Comparison of ENCODE assay signal across 8 mouse cellular contexts in the genomic region with DNA sequence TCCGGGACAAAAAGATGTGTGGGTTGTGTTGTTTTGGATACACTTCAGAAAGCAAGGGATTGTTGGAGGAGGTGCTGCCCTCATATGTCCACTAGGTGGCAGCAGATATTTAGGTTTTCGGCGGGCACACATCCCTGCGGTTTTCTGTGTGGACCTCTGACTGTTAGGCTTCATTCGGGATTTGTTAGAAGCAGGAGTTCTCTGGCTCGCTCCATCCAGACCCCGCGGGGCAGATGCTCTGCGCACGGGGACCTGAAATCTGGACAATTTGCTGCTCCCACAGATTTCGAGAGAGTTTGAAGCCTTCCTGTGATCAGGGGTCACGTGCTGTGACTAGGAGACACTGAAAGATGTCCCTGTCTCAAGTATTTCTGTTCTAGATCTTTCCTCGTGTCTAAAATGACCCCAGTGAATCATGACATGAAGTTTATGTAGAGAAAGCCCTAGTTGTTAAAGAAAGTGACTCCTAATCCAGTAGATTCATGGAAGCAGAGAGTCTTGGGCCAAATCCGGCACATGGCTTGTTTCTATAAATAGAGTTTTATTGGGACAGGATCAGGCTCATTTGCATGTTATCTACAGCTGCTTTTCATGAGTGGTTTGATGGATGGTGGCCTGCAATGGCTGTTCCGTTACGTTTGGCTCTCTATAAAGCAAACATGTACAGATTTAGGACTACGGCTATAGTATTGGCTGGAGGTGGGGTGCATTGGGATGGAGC. TPM values are rescaled to one million over a fixed set of nuclear protein-coding genes. Genes with fewer than 3 reads are reported as not detected.
DNase-seq lines count a peak whose midpoint lies in the region; ATAC-seq and TF ChIP-seq lines count a peak whose summit lies in the region.

No protein-coding gene starts in this region.

- in situ Hi-C loops in CH12.LX (cut with MboI; ENCODE audit: low pct_ligation_motif_present, low pct_unique_long_range_greater_than_20kb, low sequenced_read_pairs), result loop anchor here (10.0 kb wide), 2 partner anchors 199 to 259 kb away; no protein-coding TSS in a partner anchor

- peaks cover 23% of the 10 kb centered on the region for H3K27me3 ChIP-seq in CH12.LX (replicated peaks)
- H3K27me3 ChIP-seq in forebrain, embryonic 11.5 days (ENCODE audit: control insufficient read depth, insufficient read depth, low read length), result no peaks in the 10 kb centered on the region
- peaks cover 9% of the 10 kb centered on the region for H3K27me3 ChIP-seq in heart, embryonic 16.5 days (ENCODE audit: control insufficient read depth, insufficient read depth, low read length)
- H3K27me3 ChIP-seq in liver, embryonic 16.5 days (ENCODE audit: control insufficient read depth, insufficient read depth, low read depth, low read length), result peaks cover 6% of the 10 kb centered on the region; the same call in 1 of the 2 replicates
- H3K27me3 ChIP-seq in neural tube, embryonic 12.5 days (replicated peaks), result peaks cover 18% of the 10 kb centered on the region; the same call in 1 of the 2 replicates
- no peaks in the 10 kb centered on the region for H3K27me3 ChIP-seq in stomach, postnatal 0 days (ENCODE audit: control insufficient read depth, insufficient read depth, low read length)

- 22% methylated on average over 17 of the region's 17 CpGs for WGBS in forebrain, embryonic 11.5 days
- 7% methylated on average over 17 of the region's 17 CpGs for WGBS in heart, embryonic 16.5 days
- 9% methylated on average over 17 of the region's 17 CpGs for WGBS in liver, embryonic 16.5 days (ENCODE audit: insufficient replicate concordance)
- 15% methylated on average over 17 of the region's 17 CpGs for WGBS in neural tube, embryonic 12.5 days
- 7% methylated on average over 17 of the region's 17 CpGs for WGBS in stomach, postnatal 0 days

- H3K4me1 ChIP-seq in CH12.LX (ENCODE audit: control insufficient read depth in 1 of 2, insufficient read depth in 2 of 2), result peaks cover 0 to 5% of the 10 kb centered on the region in 2 experiments; a peak in 1 of 4 replicates
- H3K4me1 ChIP-seq in forebrain, embryonic 11.5 days (replicated peaks; ENCODE audit: control insufficient read depth, insufficient read depth, low read length), result peaks cover 3% of the 10 kb centered on the region; the same call in 1 of the 2 replicates
- peaks cover 14% of the 10 kb centered on the region for H3K4me1 ChIP-seq in heart, embryonic 16.5 days (ENCODE audit: control insufficient read depth, insufficient read depth, low read length)
- H3K4me1 ChIP-seq in liver, embryonic 16.5 days (ENCODE audit: control insufficient read depth, low read depth, low read length), result no peaks in the 10 kb centered on the region; the same call in 1 of the 2 replicates
- no peaks in the 10 kb centered on the region for H3K4me1 ChIP-seq in neural tube, embryonic 12.5 days
- H3K4me1 ChIP-seq in stomach, postnatal 0 days (replicated peaks; ENCODE audit: control insufficient read depth, insufficient read depth), result no peaks in the 10 kb centered on the region; the same call in 1 of the 2 replicates

- TF ChIP-seq EP300 in CH12.LX (IDR thresholded peaks at IDR 0.05; ENCODE audit: low read length), result no peak
- TF ChIP-seq EP300 in stomach, postnatal 0 days (optimal IDR thresholded peaks at IDR 0.05), result no peak

- no peaks in the 10 kb centered on the region for H3K9me3 ChIP-seq in CH12.LX (replicated peaks; ENCODE audit: low read length)
- no peaks in the 10 kb centered on the region for H3K9me3 ChIP-seq in forebrain, embryonic 11.5 days (ENCODE audit: control insufficient read depth, low read length)
- H3K9me3 ChIP-seq in heart, embryonic 16.5 days (replicated peaks; ENCODE audit: control insufficient read depth, low read length), result no peaks in the 10 kb centered on the region
- no peaks in the 10 kb centered on the region for H3K9me3 ChIP-seq in liver, embryonic 16.5 days (replicated peaks; ENCODE audit: control insufficient read depth, low read length)
- no peaks in the 10 kb centered on the region for H3K9me3 ChIP-seq in neural tube, embryonic 12.5 days
- H3K9me3 ChIP-seq in stomach, postnatal 0 days (ENCODE audit: control insufficient read depth, low read length), result no peaks in the 10 kb centered on the region

- no peaks in the 10 kb centered on the region for H3K36me3 ChIP-seq in CH12.LX (replicated peaks in 1 of 2; ENCODE audit: control insufficient read depth in 1 of 2, insufficient read depth in 1 of 2, low read length in 1 of 2)
- H3K36me3 ChIP-seq in forebrain, embryonic 11.5 days (ENCODE audit: control insufficient read depth, insufficient read depth, low read length), result no peaks in the 10 kb centered on the region
- no peaks in the 10 kb centered on the region for H3K36me3 ChIP-seq in heart, embryonic 16.5 days (ENCODE audit: control insufficient read depth, insufficient read depth)
- H3K36me3 ChIP-seq in liver, embryonic 16.5 days (ENCODE audit: control insufficient read depth, insufficient read depth), result no peaks in the 10 kb centered on the region
- no peaks in the 10 kb centered on the region for H3K36me3 ChIP-seq in neural tube, embryonic 12.5 days
- H3K36me3 ChIP-seq in stomach, postnatal 0 days (ENCODE audit: control insufficient read depth, insufficient read depth, low read length), result no peaks in the 10 kb centered on the region

- DNase-seq in CH12.LX (ENCODE audit: extremely low read depth), result peak; percentile 69
- DNase-seq in c-Kit-negative CD71-positive TER-119-positive erythroid progenitor cells, embryonic 14.5 days (ENCODE audit: low read depth, low spot score), result peak; percentile 67
- DNase-seq in forebrain, embryonic 11.5 days (ENCODE audit: low spot score), result peak; percentile 85
- peak; percentile 77 for DNase-seq in kidney, postnatal 14 days
- peak; percentile 71 for DNase-seq in stomach, postnatal 0 days (ENCODE audit: low spot score)

- TF ChIP-seq RAD21 in CH12.LX (IDR thresholded peaks at IDR 0.05; ENCODE audit: low read depth, low read length), result peak; percentile 80

- H3K4me2 ChIP-seq in CH12.LX (ENCODE audit: insufficient read depth, low read depth, poor library complexity, severe bottlenecking), result peak overlapping the region; percentile 54; the same call in 1 of the 2 replicates
- peak overlapping the region; percentile 42; the same call in 1 of the 2 replicates for H3K4me2 ChIP-seq in forebrain, embryonic 11.5 days (ENCODE audit: low read depth, low read length, severe bottlenecking)
- peak overlapping the region; percentile 77 for H3K4me2 ChIP-seq in heart, embryonic 16.5 days (ENCODE audit: low read depth, low read length)
- H3K4me2 ChIP-seq in liver, embryonic 16.5 days (ENCODE audit: low read depth, low read length), result peak overlapping the region; percentile 51
- peak overlapping the region; percentile 53 for H3K4me2 ChIP-seq in neural tube, embryonic 12.5 days (replicated peaks)
- peak overlapping the region; percentile 21 for H3K4me2 ChIP-seq in stomach, postnatal 0 days (replicated peaks; ENCODE audit: low read depth)

- H3K27ac ChIP-seq in CH12.LX (ENCODE audit: insufficient read depth, low read depth), result no peak overlapping the region
- H3K27ac ChIP-seq in forebrain, embryonic 11.5 days (ENCODE audit: low read depth, low read length), result no peak overlapping the region
- H3K27ac ChIP-seq in heart, embryonic 16.5 days (ENCODE audit: low read length), result peak overlapping the region; percentile 49
- no peak overlapping the region for H3K27ac ChIP-seq in liver, embryonic 16.5 days (ENCODE audit: low read length)
- no peak overlapping the region for H3K27ac ChIP-seq in neural tube, embryonic 12.5 days
- no peak overlapping the region for H3K27ac ChIP-seq in stomach, postnatal 0 days (replicated peaks)

- dilution Hi-C loops in CH12.LX (cut with MboI; ENCODE audit: extremely low pct_ligation_motif_present, extremely low pct_unique_long_range_greater_than_20kb, low sequenced_read_pairs), result no loop called here

- ATAC-seq in forebrain, embryonic 11.5 days (replicated peaks; ENCODE audit: low FRiP score), result 0 out of 2 replicates have a peak, but pooled peaks have one; percentile 53
- ATAC-seq in heart, embryonic 16.5 days (replicated peaks; ENCODE audit: extremely low read depth, insufficient read depth, low FRiP score), result no peak
- no peak for ATAC-seq in liver, embryonic 16.5 days (ENCODE audit: low read depth)
- 0 out of 2 replicates have a peak, but pooled peaks have one; percentile 33 for ATAC-seq in neural tube, embryonic 12.5 days (ENCODE audit: low FRiP score, low read depth)
- ATAC-seq in stomach, postnatal 0 days (ENCODE audit: low FRiP score, low TSS enrichment), result peak; percentile 61; the same call in 1 of the 2 replicates

- peak overlapping the region; percentile 3; the same call in 1 of the 2 replicates for H3K9ac ChIP-seq in CH12.LX (ENCODE audit: insufficient read depth, low read depth)
- 0 out of 2 replicates have a peak overlapping the region, but pooled peaks have one; percentile 32 for H3K9ac ChIP-seq in forebrain, embryonic 11.5 days (ENCODE audit: low read length)
- H3K9ac ChIP-seq in heart, embryonic 16.5 days (ENCODE audit: low read length), result peak overlapping the region; percentile 66; the same call in 1 of the 2 replicates
- no peak overlapping the region for H3K9ac ChIP-seq in liver, embryonic 16.5 days (ENCODE audit: low read depth, low read length)
- no peak overlapping the region for H3K9ac ChIP-seq in neural tube, embryonic 12.5 days
- H3K9ac ChIP-seq in stomach, postnatal 0 days (ENCODE audit: low read length), result no peak overlapping the region

- H3K79me2 ChIP-seq in CH12.LX (replicated peaks; ENCODE audit: control insufficient read depth, extremely low read depth, insufficient read depth, poor library complexity, severe bottlenecking), result no peaks in the 10 kb centered on the region

- no peak overlapping the region for H3K4me3 ChIP-seq in CH12.LX (replicated peaks in 1 of 3; ENCODE audit: low read depth in 2 of 3, low read length in 2 of 3, poor library complexity in 1 of 3)
- H3K4me3 ChIP-seq in forebrain, embryonic 11.5 days (ENCODE audit: low read depth, low read length), result no peak overlapping the region
- H3K4me3 ChIP-seq in heart, embryonic 16.5 days (ENCODE audit: low read length), result peak overlapping the region; percentile 43
- H3K4me3 ChIP-seq in liver, embryonic 16.5 days (ENCODE audit: low read depth, low read length), result peak overlapping the region; percentile 18
- no peak overlapping the region for H3K4me3 ChIP-seq in neural tube, embryonic 12.5 days
- H3K4me3 ChIP-seq in stomach, postnatal 0 days (ENCODE audit: low read depth, low read length), result no peak overlapping the region

- TF ChIP-seq POLR2A in CH12.LX (IDR thresholded peaks at IDR 0.05; ENCODE audit: low read depth, low read length), result peak; percentile 40

- peak; percentile 80 to 84 for TF ChIP-seq CTCF in CH12.LX (conservative IDR thresholded peaks at IDR 0.05 in 1 of 2, IDR thresholded peaks at IDR 0.05 in 1 of 2; ENCODE audit: low read depth in 2 of 2, low read length in 2 of 2)
- peak; percentile 97 for TF ChIP-seq CTCF in stomach, postnatal 0 days (IDR thresholded peaks at IDR 0.05; ENCODE audit: low read depth)

RNA-seq across cellular contexts. Expression of gene Syf2, which starts 15.5 kb away (rescaled TPM):
- total RNA-seq in CH12.LX (2012; rRNA removed) (59.2 and 63.5 TPM in 2 replicates), CH12.LX (2014; rRNA removed) (77.1 and 93.8 TPM in 2 replicates)
- polyA plus RNA-seq in CH12.LX (2012; ENCODE audit: insufficient read length, low read depth), result 76.1 and 89.0 TPM in 2 replicates
- 59.0 and 66.7 TPM in 2 replicates for polyA plus RNA-seq in forebrain, embryonic 11.5 days (2014; fragmentation: Nextera tagmentation; extraction: Ambion mirVana)
- 49.1 and 78.9 TPM in 2 replicates for polyA plus RNA-seq in heart, embryonic 16.5 days (2015; fragmentation: Nextera tagmentation; extraction: Ambion mirVana)
- polyA plus RNA-seq in liver, embryonic 16.5 days (2015; fragmentation: Nextera tagmentation; extraction: Ambion mirVana), result 43.9 and 47.8 TPM in 2 replicates
- polyA plus RNA-seq in neural tube, embryonic 12.5 days (2016; fragmentation: Nextera tagmentation; extraction: Ambion mirVana), result 82.6 and 85.0 TPM in 2 replicates
- 74.1 and 77.9 TPM in 2 replicates for polyA plus RNA-seq in stomach, postnatal 0 days (2015; fragmentation: Nextera tagmentation; extraction: Ambion mirVana)

RNA-seq across cellular contexts. Expression of gene Rsrp1, which starts 22.8 kb away (rescaled TPM):
- 61.3 and 71.9 TPM in 2 replicates for total RNA-seq in CH12.LX (2012; rRNA removed)
- total RNA-seq in CH12.LX (2014; rRNA removed), result 51.2 and 62.7 TPM in 2 replicates
- polyA plus RNA-seq in CH12.LX (2012; ENCODE audit: insufficient read length, low read depth), result 69.4 and 86.8 TPM in 2 replicates
- polyA plus RNA-seq in forebrain, embryonic 11.5 days (2014; fragmentation: Nextera tagmentation; extraction: Ambion mirVana), result 332 and 356 TPM in 2 replicates
- polyA plus RNA-seq in heart, embryonic 16.5 days (2015; fragmentation: Nextera tagmentation; extraction: Ambion mirVana), result 399 and 472 TPM in 2 replicates
- 315 and 330 TPM in 2 replicates for polyA plus RNA-seq in liver, embryonic 16.5 days (2015; fragmentation: Nextera tagmentation; extraction: Ambion mirVana)
- 470 and 511 TPM in 2 replicates for polyA plus RNA-seq in neural tube, embryonic 12.5 days (2016; fragmentation: Nextera tagmentation; extraction: Ambion mirVana)
- polyA plus RNA-seq in stomach, postnatal 0 days (2015; fragmentation: Nextera tagmentation; extraction: Ambion mirVana), result 278 and 283 TPM in 2 replicates

RNA-seq across cellular contexts. Expression of gene Tmem50a, which starts 31.4 kb away (rescaled TPM):
- total RNA-seq in CH12.LX (2012; rRNA removed) (84.8 and 95.8 TPM in 2 replicates), CH12.LX (2014; rRNA removed) (131 and 132 TPM in 2 replicates)
- polyA plus RNA-seq in CH12.LX (2012; ENCODE audit: insufficient read length, low read depth), result 114 and 133 TPM in 2 replicates
- 114 and 117 TPM in 2 replicates for polyA plus RNA-seq in forebrain, embryonic 11.5 days (2014; fragmentation: Nextera tagmentation; extraction: Ambion mirVana)
- 143 and 150 TPM in 2 replicates for polyA plus RNA-seq in heart, embryonic 16.5 days (2015; fragmentation: Nextera tagmentation; extraction: Ambion mirVana)
- polyA plus RNA-seq in liver, embryonic 16.5 days (2015; fragmentation: Nextera tagmentation; extraction: Ambion mirVana), result 79.1 and 82.5 TPM in 2 replicates
- polyA plus RNA-seq in neural tube, embryonic 12.5 days (2016; fragmentation: Nextera tagmentation; extraction: Ambion mirVana), result 179 and 183 TPM in 2 replicates
- 187 and 193 TPM in 2 replicates for polyA plus RNA-seq in stomach, postnatal 0 days (2015; fragmentation: Nextera tagmentation; extraction: Ambion mirVana)

Comparison
In these comparisons a context has a peak if more than half of its experiments do, and no peak if none do; other contexts are left out.
1. H3K4me2 ChIP-seq: peak in every context shown above with its lines; median percentile 77 in heart, embryonic 16.5 days; 54 in CH12.LX; 53 in neural tube, embryonic 12.5 days; 51 in liver, embryonic 16.5 days; 42 in forebrain, embryonic 11.5 days; 21 in stomach, postnatal 0 days.
2. H3K4me3 ChIP-seq: peak in heart, embryonic 16.5 days (single experiment) and liver, embryonic 16.5 days (single experiment); none in CH12.LX (0 of 3), forebrain, embryonic 11.5 days (single experiment), neural tube, embryonic 12.5 days (single experiment) and stomach, postnatal 0 days (single experiment).
3. H3K9ac ChIP-seq: peak in CH12.LX (single experiment), forebrain, embryonic 11.5 days (single experiment) and heart, embryonic 16.5 days (single experiment); none in liver, embryonic 16.5 days (single experiment), neural tube, embryonic 12.5 days (single experiment) and stomach, postnatal 0 days (single experiment).
4. ATAC-seq: peak in forebrain, embryonic 11.5 days (single experiment), neural tube, embryonic 12.5 days (single experiment) and stomach, postnatal 0 days (single experiment); none in heart, embryonic 16.5 days (single experiment) and liver, embryonic 16.5 days (single experiment).
5. Peak in every context shown above with its lines, with median percentiles within 50 percentile points of each other: DNase-seq.